Mouse (Mus musculus): ENCODE measurements at regions not wholly inside any gene's neighbourhood (a gene's known extent, or its start where the extent isn't known, plus 50 kb on each side); places are given as distances from the start of the nearest gene placed in this dataset.

DNA sequence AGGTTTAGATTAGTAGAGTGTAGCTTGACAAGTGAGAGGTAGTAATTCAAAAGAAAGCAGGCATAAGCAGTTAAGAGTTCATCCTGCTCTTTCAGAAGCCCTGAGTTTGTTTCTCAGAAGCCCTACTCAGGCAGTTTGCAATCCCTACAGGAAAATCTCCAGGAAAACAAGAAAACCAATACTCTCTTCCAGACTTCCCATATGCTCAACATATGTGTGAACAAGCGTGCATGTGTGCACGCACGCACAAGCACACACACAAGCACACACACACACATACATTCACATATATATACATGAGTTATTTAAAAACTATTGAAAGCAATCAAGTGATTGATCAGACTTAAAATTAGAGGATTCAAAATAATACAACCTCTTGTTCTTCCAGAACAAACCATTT lies 453.1 kb upstream of the Agtr1b start:
- Histone ChIP-seq H3K9ac (ENCODE audit: low read length) (no peak overlapping the region), H3K4me3 (ENCODE audit: control insufficient read depth in 1 of 2, insufficient read depth in 1 of 2, low read depth in 1 of 2, low read length in 2 of 2) (no peak overlapping the region), H3K36me3 (ENCODE audit: control insufficient read depth, insufficient read depth, low read length) (no peaks in the 10 kb centered on the region), H3K4me2 (ENCODE audit: low read length) (no peak overlapping the region), H3K4me1 (ENCODE audit: control insufficient read depth in 2 of 2, insufficient read depth in 2 of 2, low read length in 2 of 2) (no peaks in the 10 kb centered on the region), H3K27me3 (ENCODE audit: control insufficient read depth, insufficient read depth, low read length) (no peaks in the 10 kb centered on the region), H3K9me3 (ENCODE audit: control insufficient read depth, low read length) (no peaks in the 10 kb centered on the region), H3K27ac (replicated peaks in 1 of 2; ENCODE audit: control insufficient read depth in 1 of 2, insufficient read depth in 1 of 2, low read depth in 2 of 2, low read length in 2 of 2) (no peak overlapping the region)
- no peak for ATAC-seq (ENCODE audit: insufficient number of reproducible peaks, insufficient read depth, low FRiP score, low read depth)
- 97% methylated on average over 3 of the region's 3 CpGs for WGBS

DNA sequence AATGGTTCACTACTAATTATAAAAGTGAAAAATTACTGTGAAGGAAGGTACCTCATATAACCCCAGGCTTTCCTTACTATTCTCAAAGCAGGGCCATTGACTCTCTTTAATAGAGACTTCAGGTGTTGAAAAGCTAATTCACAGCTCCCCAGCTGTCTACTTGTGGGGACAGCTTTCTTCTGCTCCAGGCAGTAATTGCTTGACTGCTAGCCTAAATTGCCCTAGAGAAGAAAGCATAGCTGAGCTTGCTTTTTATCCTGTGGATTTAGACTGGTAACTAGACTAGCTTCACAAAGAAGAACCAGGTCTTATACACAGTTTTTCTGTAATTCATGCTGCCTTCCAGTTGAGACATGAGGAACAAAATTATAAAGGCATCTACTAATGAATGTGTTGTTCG lies 452.6 kb upstream of the Agtr1b start:
- H3K27me3 ChIP-seq (ENCODE audit: control insufficient read depth, insufficient read depth, low read length) = no peaks in the 10 kb centered on the region
- no peaks in the 10 kb centered on the region for H3K36me3 ChIP-seq (ENCODE audit: control insufficient read depth, insufficient read depth, low read length)
- H3K27ac ChIP-seq (replicated peaks in 1 of 2; ENCODE audit: control insufficient read depth in 1 of 2, insufficient read depth in 1 of 2, low read depth in 2 of 2, low read length in 2 of 2) = no peak overlapping the region
- ATAC-seq (ENCODE audit: insufficient number of reproducible peaks, insufficient read depth, low FRiP score, low read depth) = no peak
- WGBS = 69% methylated on average over 1 of the region's 1 CpGs
- no peak overlapping the region for H3K9ac ChIP-seq (ENCODE audit: low read length)
- no peaks in the 10 kb centered on the region for H3K4me1 ChIP-seq (ENCODE audit: control insufficient read depth in 2 of 2, insufficient read depth in 2 of 2, low read length in 2 of 2)
- H3K9me3 ChIP-seq (ENCODE audit: control insufficient read depth, low read length) = no peaks in the 10 kb centered on the region
- H3K4me2 ChIP-seq (ENCODE audit: low read length) = no peak overlapping the region
- H3K4me3 ChIP-seq (ENCODE audit: control insufficient read depth in 1 of 2, insufficient read depth in 1 of 2, low read depth in 1 of 2, low read length in 2 of 2) = no peak overlapping the region

GRCm38 (mm10) chr3:20816613-20817012 lies 449.6 kb upstream of the Agtr1b start:
- Histone ChIP-seq H3K4me1 (ENCODE audit: control insufficient read depth in 2 of 2, insufficient read depth in 2 of 2, low read length in 2 of 2) (no peaks in the 10 kb centered on the region), H3K9ac (ENCODE audit: low read length) (no peak overlapping the region), H3K27me3 (ENCODE audit: control insufficient read depth, insufficient read depth, low read length) (no peaks in the 10 kb centered on the region), H3K36me3 (ENCODE audit: control insufficient read depth, insufficient read depth, low read length) (no peaks in the 10 kb centered on the region), H3K9me3 (ENCODE audit: control insufficient read depth, low read length) (no peaks in the 10 kb centered on the region), H3K27ac (replicated peaks in 1 of 2; ENCODE audit: control insufficient read depth in 1 of 2, insufficient read depth in 1 of 2, low read depth in 2 of 2, low read length in 2 of 2) (no peak overlapping the region), H3K4me3 (ENCODE audit: control insufficient read depth in 1 of 2, insufficient read depth in 1 of 2, low read depth in 1 of 2, low read length in 2 of 2) (no peak overlapping the region), H3K4me2 (ENCODE audit: low read length) (no peak overlapping the region)
- WGBS = 67% methylated on average over 1 of the region's 1 CpGs
- ATAC-seq (ENCODE audit: insufficient number of reproducible peaks, insufficient read depth, low FRiP score, low read depth) = no peak

DNA sequence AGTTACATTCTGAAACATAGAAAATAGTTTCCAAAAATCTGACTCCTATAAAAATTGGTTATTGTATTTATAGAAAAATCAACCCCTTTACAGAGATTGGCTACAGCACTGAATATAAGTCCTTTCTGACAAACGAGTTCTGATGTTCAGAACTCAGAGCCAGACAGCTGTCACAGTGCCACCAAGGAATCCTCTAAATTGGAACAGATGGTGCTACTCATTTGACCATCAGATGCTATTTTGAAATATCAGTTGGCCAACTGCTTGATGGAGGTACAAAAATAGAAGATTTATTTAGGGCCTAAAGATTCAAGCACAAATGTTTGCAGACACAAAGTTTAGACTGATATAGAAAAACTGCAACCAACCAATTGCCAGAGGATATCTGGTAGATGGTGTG lies 427.3 kb upstream of the Agtr1b start:
- Histone ChIP-seq H3K27ac (replicated peaks in 1 of 2; ENCODE audit: control insufficient read depth in 1 of 2, insufficient read depth in 1 of 2, low read depth in 2 of 2, low read length in 2 of 2) (no peak overlapping the region), H3K36me3 (ENCODE audit: control insufficient read depth, insufficient read depth, low read length) (no peaks in the 10 kb centered on the region), H3K9me3 (ENCODE audit: control insufficient read depth, low read length) (no peaks in the 10 kb centered on the region), H3K27me3 (ENCODE audit: control insufficient read depth, insufficient read depth, low read length) (no peaks in the 10 kb centered on the region), H3K4me3 (ENCODE audit: control insufficient read depth in 1 of 2, insufficient read depth in 1 of 2, low read depth in 1 of 2, low read length in 2 of 2) (no peak overlapping the region), H3K4me1 (ENCODE audit: control insufficient read depth in 2 of 2, insufficient read depth in 2 of 2, low read length in 2 of 2) (no peaks in the 10 kb centered on the region), H3K4me2 (ENCODE audit: low read length) (no peak overlapping the region), H3K9ac (ENCODE audit: low read length) (no peak overlapping the region)
- no peak for ATAC-seq (ENCODE audit: insufficient number of reproducible peaks, insufficient read depth, low FRiP score, low read depth)
- WGBS = 48% methylated on average over 1 of the region's 1 CpGs

DNA sequence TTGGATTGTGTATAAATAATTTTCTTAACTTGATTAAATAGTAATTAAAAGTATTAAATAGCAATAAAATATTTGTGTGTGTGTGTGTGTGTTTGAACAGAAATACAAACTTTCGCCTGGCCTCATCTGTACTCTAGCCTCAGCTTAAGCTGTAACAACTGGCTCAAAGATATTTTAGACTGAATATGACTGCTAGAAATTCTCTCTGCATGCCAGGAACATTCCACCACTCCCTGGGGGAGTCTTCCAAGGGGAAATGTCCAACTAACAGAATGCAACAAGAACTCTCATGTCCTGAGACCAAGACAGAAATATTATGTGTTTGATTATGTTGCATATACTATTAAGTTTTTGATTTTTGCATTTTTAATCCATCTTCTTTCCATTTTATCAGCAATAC lies 425.5 kb upstream of the Agtr1b start:
- 56% methylated on average over 1 of the region's 1 CpGs for WGBS
- Histone ChIP-seq H3K4me3 (ENCODE audit: control insufficient read depth in 1 of 2, insufficient read depth in 1 of 2, low read depth in 1 of 2, low read length in 2 of 2) (no peak overlapping the region), H3K4me1 (ENCODE audit: control insufficient read depth in 2 of 2, insufficient read depth in 2 of 2, low read length in 2 of 2) (no peaks in the 10 kb centered on the region), H3K9ac (ENCODE audit: low read length) (no peak overlapping the region), H3K36me3 (ENCODE audit: control insufficient read depth, insufficient read depth, low read length) (no peaks in the 10 kb centered on the region), H3K27ac (replicated peaks in 1 of 2; ENCODE audit: control insufficient read depth in 1 of 2, insufficient read depth in 1 of 2, low read depth in 2 of 2, low read length in 2 of 2) (no peak overlapping the region), H3K9me3 (ENCODE audit: control insufficient read depth, low read length) (no peaks in the 10 kb centered on the region), H3K27me3 (ENCODE audit: control insufficient read depth, insufficient read depth, low read length) (no peaks in the 10 kb centered on the region), H3K4me2 (ENCODE audit: low read length) (no peak overlapping the region)
- ATAC-seq (ENCODE audit: insufficient number of reproducible peaks, insufficient read depth, low FRiP score, low read depth) = no peak

- no peaks in the 10 kb centered on the region for H3K9me3 ChIP-seq (ENCODE audit: control insufficient read depth, low read length)
- H3K9ac ChIP-seq (ENCODE audit: low read length) = no peak overlapping the region
- H3K4me3 ChIP-seq (ENCODE audit: control insufficient read depth in 1 of 2, insufficient read depth in 1 of 2, low read depth in 1 of 2, low read length in 2 of 2) = no peak overlapping the region
- H3K36me3 ChIP-seq (ENCODE audit: control insufficient read depth, insufficient read depth, low read length) = no peaks in the 10 kb centered on the region
- no peaks in the 10 kb centered on the region for H3K4me1 ChIP-seq (ENCODE audit: control insufficient read depth in 2 of 2, insufficient read depth in 2 of 2, low read length in 2 of 2)
- ATAC-seq (ENCODE audit: insufficient number of reproducible peaks, insufficient read depth, low FRiP score, low read depth) = no peak
- H3K27ac ChIP-seq (replicated peaks in 1 of 2; ENCODE audit: control insufficient read depth in 1 of 2, insufficient read depth in 1 of 2, low read depth in 2 of 2, low read length in 2 of 2) = no peak overlapping the region
- no peak overlapping the region for H3K4me2 ChIP-seq (ENCODE audit: low read length)
- H3K27me3 ChIP-seq (ENCODE audit: control insufficient read depth, insufficient read depth, low read length) = no peaks in the 10 kb centered on the region
Measured at GRCm38 (mm10) chr3:20777883-20778282, 410.9 kb upstream of the Agtr1b start.

- Histone ChIP-seq H3K4me2 (ENCODE audit: low read length) (no peak overlapping the region), H3K4me1 (ENCODE audit: control insufficient read depth in 2 of 2, insufficient read depth in 2 of 2, low read length in 2 of 2) (no peaks in the 10 kb centered on the region), H3K27me3 (ENCODE audit: control insufficient read depth, insufficient read depth, low read length) (no peaks in the 10 kb centered on the region), H3K4me3 (ENCODE audit: control insufficient read depth in 1 of 2, insufficient read depth in 1 of 2, low read depth in 1 of 2, low read length in 2 of 2) (no peak overlapping the region), H3K36me3 (ENCODE audit: control insufficient read depth, insufficient read depth, low read length) (no peaks in the 10 kb centered on the region), H3K9ac (ENCODE audit: low read length) (no peak overlapping the region), H3K27ac (replicated peaks in 1 of 2; ENCODE audit: control insufficient read depth in 1 of 2, insufficient read depth in 1 of 2, low read depth in 2 of 2, low read length in 2 of 2) (no peak overlapping the region), H3K9me3 (ENCODE audit: control insufficient read depth, low read length) (no peaks in the 10 kb centered on the region)
- no peak for ATAC-seq (ENCODE audit: insufficient number of reproducible peaks, insufficient read depth, low FRiP score, low read depth)
- 73% methylated on average over 2 of the region's 2 CpGs for WGBS
Measured at GRCm38 (mm10) chr3:20776964-20777304, 410.0 kb upstream of the Agtr1b start.

- no peaks in the 10 kb centered on the region for H3K27me3 ChIP-seq (ENCODE audit: control insufficient read depth, insufficient read depth, low read length)
- H3K36me3 ChIP-seq (ENCODE audit: control insufficient read depth, insufficient read depth, low read length) = no peaks in the 10 kb centered on the region
- no peak overlapping the region for H3K27ac ChIP-seq (replicated peaks in 1 of 2; ENCODE audit: control insufficient read depth in 1 of 2, insufficient read depth in 1 of 2, low read depth in 2 of 2, low read length in 2 of 2)
- H3K4me3 ChIP-seq (ENCODE audit: control insufficient read depth in 1 of 2, insufficient read depth in 1 of 2, low read depth in 1 of 2, low read length in 2 of 2) = no peak overlapping the region
- no peak for ATAC-seq (ENCODE audit: insufficient number of reproducible peaks, insufficient read depth, low FRiP score, low read depth)
- H3K4me2 ChIP-seq (ENCODE audit: low read length) = no peak overlapping the region
- no peaks in the 10 kb centered on the region for H3K9me3 ChIP-seq (ENCODE audit: control insufficient read depth, low read length)
- H3K9ac ChIP-seq (ENCODE audit: low read length) = no peak overlapping the region
- no peaks in the 10 kb centered on the region for H3K4me1 ChIP-seq (ENCODE audit: control insufficient read depth in 2 of 2, insufficient read depth in 2 of 2, low read length in 2 of 2)
- WGBS = 86% methylated on average over 4 of the region's 4 CpGs
Measured at GRCm38 (mm10) chr3:20776128-20776963, 409.4 kb upstream of the Agtr1b start.

Measured in heart, embryonic 14.5 days (tissue).